Mouse (Mus musculus) small intestine, adult 2 months (tissue): ENCODE measurements at regions not wholly inside any gene's neighbourhood (a gene's known extent, or its start where the extent isn't known, plus 50 kb on each side); places are given as distances from the start of the nearest gene placed in this dataset.
A peak's percentile ranks its signal among the peaks of the same experiment; 100 is the strongest.

Experiments used
- H3K27ac ChIP-seq: fragments of 200-500 bp; 2 replicates; pipeline ENCODE4 v1.5.1; 2012; ENCODE audit warnings: low read depth, low read length, control low read depth, inconsistent platforms; ENCODE audit not compliant: insufficient read depth
- H3K27me3 ChIP-seq: fragments of 200-500 bp; 2 replicates; pipeline ENCODE4 v1.6.1; 2012; ENCODE audit warnings: mild to moderate bottlenecking, moderate library complexity, low read length, inconsistent platforms; ENCODE audit not compliant: control insufficient read depth, insufficient read depth
- H3K36me3 ChIP-seq: fragments of 200-500 bp; 2 replicates; pipeline ENCODE4 v1.6.1; 2012; ENCODE audit warnings: mild to moderate bottlenecking, low read length, control low read depth, inconsistent platforms; ENCODE audit not compliant: control insufficient read depth, insufficient read depth
- H3K4me1 ChIP-seq: fragments of 200-500 bp; 2 replicates; pipeline ENCODE4 v1.6.1; 2012; ENCODE audit warnings: low read length, inconsistent platforms, mixed read lengths; ENCODE audit not compliant: control insufficient read depth, insufficient read depth, insufficient read length
- H3K4me3 ChIP-seq: fragments of 200-500 bp; 2 replicates; pipeline ENCODE4 v1.5.1; 2012; ENCODE audit warnings: low read depth, mild to moderate bottlenecking, control low read depth, inconsistent platforms, low read length, moderate library complexity
- CTCF ChIP-seq: fragments of 200-500 bp; IDR thresholded peaks from 2 replicates; pipeline ENCODE4 v1.5.1; 2012; ENCODE audit warnings: low read depth, mild to moderate bottlenecking, control low read depth, inconsistent platforms, low read length, moderate library complexity, mixed read lengths; ENCODE audit not compliant: insufficient replicate concordance, insufficient read length; ENCODE audit errors: extremely low read depth
- POLR2A ChIP-seq: fragments of 200-500 bp; IDR thresholded peaks from 2 replicates; pipeline ENCODE4 v1.6.1; 2012; ENCODE audit warnings: low read depth, mild to moderate bottlenecking, control low read depth, inconsistent platforms, low read length, moderate library complexity
- WGBS: fragments of 180-500 bp; shearing (Covaris S2); methylation state at CpG from one replicate; pipeline ENCODE4 v1.1.7; 2018; 5-methylcytosine and 5-hydroxymethylcytosine counted together

DNA sequence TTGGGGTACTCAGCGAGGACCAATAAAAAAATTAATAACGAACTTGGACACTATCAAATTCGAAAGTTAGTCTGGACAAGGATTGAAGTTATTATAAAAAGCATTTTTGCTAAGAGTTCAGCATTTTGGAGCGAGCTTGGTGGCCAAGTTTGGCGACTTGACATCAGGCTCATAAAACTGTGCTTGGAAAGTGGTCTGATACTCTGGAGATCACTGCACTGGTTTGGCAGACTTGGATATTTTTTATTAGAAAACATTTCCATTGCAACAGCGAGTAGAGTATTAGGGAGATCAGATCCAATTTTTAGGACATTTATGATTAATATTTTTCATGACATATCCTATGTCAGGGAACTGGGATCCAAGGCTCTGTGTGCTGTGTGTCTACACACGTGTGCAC lies 153.7 kb upstream of the Intu start:
- WGBS, result 72% methylated on average over 7 of the region's 7 CpGs
- Histone ChIP-seq H3K27ac (no peak overlapping the region), H3K4me1 (no peaks in the 10 kb centered on the region), H3K4me3 (no peak overlapping the region), H3K27me3 (no peaks in the 10 kb centered on the region), H3K36me3 (no peaks in the 10 kb centered on the region)
- no peak for TF ChIP-seq POLR2A
- no peak for TF ChIP-seq CTCF

DNA sequence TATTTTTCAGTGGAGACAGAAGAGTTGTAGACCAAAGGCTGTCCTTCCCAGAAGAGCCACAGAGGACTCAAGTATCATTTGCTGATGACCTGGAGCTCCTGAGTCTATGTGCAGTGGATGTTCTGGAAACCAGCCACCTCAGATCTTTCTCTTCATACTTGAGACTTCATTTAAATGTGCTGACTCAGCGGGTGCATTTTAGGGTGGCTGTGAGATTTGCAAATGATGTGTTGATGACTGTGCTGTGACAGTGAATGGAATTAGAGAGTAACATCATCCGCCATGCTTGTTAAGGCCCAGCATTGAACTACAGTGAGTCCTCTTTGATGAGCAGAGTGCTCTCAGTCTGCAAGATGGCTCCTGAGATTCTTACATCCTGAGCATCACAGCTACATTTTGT lies 152.0 kb upstream of the Intu start:
- no peak overlapping the region for H3K27ac ChIP-seq
- no peaks in the 10 kb centered on the region for H3K27me3 ChIP-seq
- TF ChIP-seq CTCF (no peak), POLR2A (no peak)
- no peak overlapping the region for H3K4me3 ChIP-seq
- 89% methylated on average over 2 of the region's 2 CpGs for WGBS
- H3K36me3 ChIP-seq, result no peaks in the 10 kb centered on the region
- no peaks in the 10 kb centered on the region for H3K4me1 ChIP-seq

DNA sequence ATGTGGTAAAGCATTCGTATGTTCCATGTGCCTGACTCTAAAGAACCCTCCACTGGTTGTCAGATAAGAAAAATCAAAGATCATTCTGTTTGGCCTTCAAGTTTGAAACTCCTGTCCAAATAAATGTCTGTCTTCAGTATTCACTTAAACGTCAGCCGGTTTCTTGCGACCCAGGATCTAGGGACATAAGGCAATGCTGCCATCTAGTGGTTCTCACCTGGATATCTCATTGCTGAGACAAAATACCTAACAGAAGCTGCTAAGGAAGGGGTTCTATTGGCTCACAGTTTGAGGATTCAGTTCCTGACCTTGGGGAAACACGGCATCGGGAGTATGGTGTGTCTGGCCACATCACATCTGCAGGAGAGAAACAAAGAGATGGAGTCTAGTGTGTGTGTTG lies 139.5 kb upstream of the Intu start:
- Histone ChIP-seq H3K27ac (no peak overlapping the region), H3K4me3 (no peak overlapping the region), H3K4me1 (no peaks in the 10 kb centered on the region), H3K36me3 (no peaks in the 10 kb centered on the region), H3K27me3 (no peaks in the 10 kb centered on the region)
- TF ChIP-seq POLR2A (no peak), CTCF (peak; percentile 22; the same call in 1 of the 2 replicates)
- 33% methylated on average over 6 of the region's 6 CpGs for WGBS

GRCm38 (mm10) chr3:40398184-40398583 lies 132.9 kb upstream of the Intu start:
- 42% methylated on average over 12 of the region's 12 CpGs for WGBS
- Histone ChIP-seq H3K4me1 (no peaks in the 10 kb centered on the region), H3K36me3 (no peaks in the 10 kb centered on the region), H3K27me3 (no peaks in the 10 kb centered on the region), H3K4me3 (no peak overlapping the region), H3K27ac (no peak overlapping the region)
- TF ChIP-seq POLR2A (no peak), CTCF (no peak)

- H3K4me1 ChIP-seq, result no peaks in the 10 kb centered on the region
- no peak overlapping the region for H3K27ac ChIP-seq
- no peaks in the 10 kb centered on the region for H3K36me3 ChIP-seq
- no peak overlapping the region for H3K4me3 ChIP-seq
- TF ChIP-seq POLR2A (no peak), CTCF (no peak)
- H3K27me3 ChIP-seq, result no peaks in the 10 kb centered on the region
- 74% methylated on average over 4 of the region's 4 CpGs for WGBS
Measured at GRCm38 (mm10) chr3:40403402-40403801, 127.7 kb upstream of the Intu start.

DNA sequence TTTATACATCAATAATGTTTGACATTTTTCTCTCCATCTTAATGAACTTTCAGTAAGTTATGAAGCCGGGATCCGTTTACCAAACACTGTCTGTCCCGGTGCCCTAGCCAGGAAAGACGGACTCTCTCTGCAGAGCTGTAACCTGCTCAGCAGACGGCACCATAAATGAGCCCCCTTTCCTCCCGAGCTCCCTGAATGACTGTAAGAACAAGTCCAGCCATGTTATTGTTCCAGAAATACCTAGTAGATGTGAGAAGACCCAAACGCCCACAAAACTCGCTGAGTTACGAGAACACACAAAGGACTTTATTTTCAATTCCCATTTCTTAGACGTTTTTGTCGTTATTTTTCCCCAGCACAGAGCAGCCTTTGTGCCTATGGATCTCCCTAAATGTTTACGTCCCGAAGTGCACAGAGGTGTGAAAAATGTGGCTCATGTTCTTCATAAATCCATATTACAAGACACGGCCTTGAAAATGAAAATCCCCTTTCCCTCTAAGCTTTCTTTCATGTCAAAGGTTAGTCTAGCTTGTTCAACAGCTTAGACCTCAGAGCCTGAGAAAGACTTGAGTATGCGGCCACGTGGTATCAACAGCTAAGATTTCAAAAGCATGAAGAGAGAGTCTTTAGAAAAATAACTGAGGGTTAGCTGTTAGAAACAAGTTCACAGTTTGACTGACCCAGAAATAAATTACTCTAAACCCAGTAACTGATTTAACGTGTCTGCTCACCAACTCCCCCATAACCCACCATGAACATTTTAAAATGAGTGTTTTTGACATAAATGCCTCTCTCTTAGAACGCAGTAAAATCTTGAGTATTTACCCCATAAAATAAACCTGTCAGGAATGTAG lies 125.8 kb upstream of the Intu start:
- 83% methylated on average over 18 of the region's 18 CpGs for WGBS
- H3K4me1 ChIP-seq, result no peaks in the 10 kb centered on the region
- no peaks in the 10 kb centered on the region for H3K27me3 ChIP-seq
- TF ChIP-seq CTCF, result no peak
- TF ChIP-seq POLR2A, result no peak
- no peaks in the 10 kb centered on the region for H3K36me3 ChIP-seq
- H3K4me3 ChIP-seq, result no peak overlapping the region
- no peak overlapping the region for H3K27ac ChIP-seq

DNA sequence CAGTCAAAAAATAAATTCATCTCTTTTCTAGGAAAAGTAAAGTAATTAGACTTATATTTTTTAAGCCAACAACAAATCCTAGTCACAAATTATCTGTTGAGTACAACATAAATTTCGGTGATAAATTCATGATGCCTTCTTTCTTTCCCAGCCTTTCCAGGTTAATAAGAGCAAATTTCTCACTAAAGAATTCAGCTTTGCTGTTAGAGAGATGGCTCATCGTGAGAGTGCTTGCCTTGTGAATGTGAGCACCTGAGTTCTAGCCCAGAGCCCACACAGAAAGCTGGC lies 125.2 kb upstream of the Intu start:
- Histone ChIP-seq H3K27me3 (no peaks in the 10 kb centered on the region), H3K4me1 (no peaks in the 10 kb centered on the region), H3K4me3 (no peak overlapping the region), H3K27ac (no peak overlapping the region), H3K36me3 (no peaks in the 10 kb centered on the region)
- 87% methylated on average over 2 of the region's 2 CpGs for WGBS
- no peak for TF ChIP-seq CTCF
- TF ChIP-seq POLR2A, result no peak
